Comparison of ENCODE assay signal across 11 mouse cellular contexts in genomic region chr17:31061346-31062095, GRCm38 (mm10). TPM values are rescaled to one million over a fixed set of nuclear protein-coding genes. Genes with fewer than 3 reads are reported as not detected.
DNase-seq lines count a peak whose midpoint lies in the region; ATAC-seq lines count a peak whose summit lies in the region.
"Had no signal": no experiment of that assay in that cellular context is flagged by ENCODE, and none has a peak within 500 bp of the region (broad histone marks: within the 10 kb centered on the region; RNA-seq: fewer than 3 reads in every experiment).

No protein-coding gene starts in this region.

- H3K27ac ChIP-seq in heart, embryonic 13.5 days (replicated peaks) = peak overlapping the region; percentile 59
- H3K27ac ChIP-seq in midbrain, embryonic 10.5 days (replicated peaks) = peak overlapping the region; percentile 57
- H3K27ac ChIP-seq in midbrain, embryonic 14.5 days (replicated peaks; ENCODE audit: low read depth, low read length) = no peak overlapping the region
- peak overlapping the region; percentile 91 for H3K27ac ChIP-seq in macrophage

- peaks cover 89% of the 10 kb centered on the region for H3K79me2 ChIP-seq in macrophage (ENCODE audit: inconsistent target)

- DNase-seq in heart, postnatal 14 days = no peak
- no peak for DNase-seq in midbrain, embryonic 10.5 days (ENCODE audit: low spot score)
- DNase-seq in midbrain, embryonic 14.5 days = no peak
- DNase-seq in induced T-regulatory cell, adult 2 months (ENCODE audit: low read depth) = peak; percentile 18
- DNase-seq in right cerebral cortex, adult 2 months (ENCODE audit: low spot score in 2 of 2) = no peak
- no peak for DNase-seq in adrenal gland, postnatal 14 days
- DNase-seq: gastrocnemius, postnatal 25 days; kidney, adult 18-20 months; right cerebral cortex, postnatal 25 days had no signal

- peak overlapping the region; percentile 47; the same call in 1 of the 2 replicates for H3K9ac ChIP-seq in heart, embryonic 13.5 days
- no peak overlapping the region for H3K9ac ChIP-seq in midbrain, embryonic 14.5 days (replicated peaks; ENCODE audit: low read length)

- ATAC-seq in heart, embryonic 13.5 days (ENCODE audit: extremely low read depth, insufficient number of reproducible peaks, low FRiP score, low TSS enrichment) = no peak
- ATAC-seq in midbrain, embryonic 14.5 days (ENCODE audit: low FRiP score, low TSS enrichment) = no peak

- H3K36me3 ChIP-seq in heart, embryonic 13.5 days = peaks cover 2% of the 10 kb centered on the region; the same call in 1 of the 2 replicates
- no peaks in the 10 kb centered on the region for H3K36me3 ChIP-seq in midbrain, embryonic 10.5 days
- H3K36me3 ChIP-seq in midbrain, embryonic 14.5 days (ENCODE audit: control insufficient read depth, insufficient read depth, low read length) = peaks cover 12% of the 10 kb centered on the region
- H3K36me3 ChIP-seq in macrophage (ENCODE audit: inconsistent target) = peaks cover 47% of the 10 kb centered on the region

- no peak overlapping the region for H3K4me2 ChIP-seq in heart, embryonic 13.5 days
- no peak overlapping the region for H3K4me2 ChIP-seq in midbrain, embryonic 14.5 days (ENCODE audit: low read length)

- WGBS in heart, embryonic 13.5 days = 59% methylated on average over 3 of the region's 3 CpGs
- WGBS in midbrain, embryonic 10.5 days = 80% methylated on average over 3 of the region's 3 CpGs
- 77% methylated on average over 3 of the region's 3 CpGs for whole genome bisulfite sequencing in midbrain, embryonic 14.5 days
- WGBS in macrophage (ENCODE audit: missing documents) = 86% methylated on average over 3 of the region's 3 CpGs

- intact Hi-C loops in heart, postnatal 14 days (cut with DNase I) = loop anchor here (2.0 kb wide), 1 partner anchor 15 kb away; no protein-coding TSS in a partner anchor

- no peaks in the 10 kb centered on the region for H3K9me3 ChIP-seq in heart, embryonic 13.5 days
- H3K9me3 ChIP-seq in midbrain, embryonic 10.5 days (replicated peaks) = no peaks in the 10 kb centered on the region
- no peaks in the 10 kb centered on the region for H3K9me3 ChIP-seq in midbrain, embryonic 14.5 days (ENCODE audit: control insufficient read depth, low read length)

- peaks cover 18% of the 10 kb centered on the region for H3K27me3 ChIP-seq in heart, embryonic 13.5 days (replicated peaks)
- H3K27me3 ChIP-seq in midbrain, embryonic 10.5 days (ENCODE audit: low read depth, poor library complexity, severe bottlenecking) = peaks cover 50% of the 10 kb centered on the region
- H3K27me3 ChIP-seq in midbrain, embryonic 14.5 days (ENCODE audit: control insufficient read depth, insufficient read depth, low read length) = no peaks in the 10 kb centered on the region

- peaks cover 44% of the 10 kb centered on the region for H3K4me1 ChIP-seq in heart, embryonic 13.5 days
- peaks cover 52% of the 10 kb centered on the region for H3K4me1 ChIP-seq in midbrain, embryonic 10.5 days
- peaks cover 22% of the 10 kb centered on the region for H3K4me1 ChIP-seq in midbrain, embryonic 14.5 days (ENCODE audit: control insufficient read depth, insufficient read depth, low read length)

- no peak overlapping the region for H3K4me3 ChIP-seq in heart, embryonic 13.5 days
- H3K4me3 ChIP-seq in midbrain, embryonic 10.5 days = no peak overlapping the region
- no peak overlapping the region for H3K4me3 ChIP-seq in midbrain, embryonic 14.5 days (replicated peaks; ENCODE audit: low read depth, low read length)
- H3K4me3 ChIP-seq in macrophage (ENCODE audit: inconsistent target) = no peak overlapping the region

RNA-seq across cellular contexts. Expression of gene Abcg1, which starts 4.0 kb away (rescaled TPM):
- polyA plus RNA-seq in heart, embryonic 13.5 days (2015; fragmentation: Nextera tagmentation; extraction: Ambion mirVana) = 7.7 and 8.2 TPM in 2 replicates
- total RNA-seq in heart, postnatal 14 days (2021) = 10 to 100 TPM; 11.0 to 13.5 TPM
- 5.8 and 9.0 TPM in 2 replicates for polyA plus RNA-seq in midbrain, embryonic 10.5 days (2016; fragmentation: Nextera tagmentation; extraction: Ambion mirVana)
- polyA plus RNA-seq in midbrain, embryonic 14.5 days (2014; fragmentation: Nextera tagmentation; extraction: Ambion mirVana) = 23.1 and 24.7 TPM in 2 replicates
- total RNA-seq in macrophage (2018; cell fraction: chromatin; rRNA removed) = 100 to 1,000 TPM in 22 of 26 experiments, 10 to 100 TPM in 4; 45.0 to 348 (median 216) TPM
- total RNA-seq in macrophage (2018; cell fraction: cytosol; rRNA removed) = 100 to 1,000 TPM; 113 to 311 (median 211) TPM
- total RNA-seq in macrophage (2018; cell fraction: nucleus; rRNA removed) = 100 to 1,000 TPM in 19 of 26 experiments, 10 to 100 TPM in 7; 53.9 to 293 (median 194) TPM
- polyA plus RNA-seq in macrophage (2018) = 23.2 to 132 TPM (median 107 TPM) in 3 replicates
- total RNA-seq in adrenal gland, postnatal 14 days (2021) = 11.7 and 21.9 TPM in 2 replicates
